Mouse (Mus musculus) C2C12 (cell line): ENCODE results near the gene Acad12.

Experiments used
- CEBPB ChIP-seq: IDR thresholded peaks from one replicate; pipeline ENCODE4 v1.6.1; 2011; ENCODE audit warnings: low read depth, mild to moderate bottlenecking, control low read depth, moderate library complexity
- CTCF ChIP-seq: IDR thresholded peaks from one replicate; pipeline ENCODE4 v1.5.1; 2011; ENCODE audit not compliant: control insufficient read depth, insufficient read depth, insufficient read length

GRCm38 (mm10) chr5:121562436-121562835 is 56.3 kb downstream of the Acad12 start:
- no peak for TF ChIP-seq CEBPB
- TF ChIP-seq CTCF = no peak
